Mouse (Mus musculus) inflammation-experienced regulatory T-cells, adult 16 weeks (primary cell): Measurements from ENCODE around the gene A3galt2. TPM values are rescaled to one million over a fixed set of nuclear protein-coding genes. Genes with fewer than 3 reads are reported as not detected.

ENCODE experiments used
- polyA plus RNA-seq: library from polyadenylated mRNA; unstranded; fragments of 100-300 nt; shearing (Covaris generic); gene quantifications from one replicate; pipeline ENCODE4 v1.2.1, GENCODE M21; 2017

The A3galt2 gene
- 0.11 TPM for polyA plus RNA-seq

GRCm38 (mm10) chr4:128755064-128755463 is at the start of gene A3galt2:
TSS of gene A3galt2 (plus strand) at chr4:128755364.

GRCm38 (mm10) chr4:128806043-128806826 is 51.1 kb downstream of the A3galt2 start, which contains the start of gene Zfp362:
TSS of gene Zfp362 (minus strand) at chr4:128806045.

Other genes starting within 250 kb of the A3galt2 start
- 12.9 TPM for gene Zscan20, start 145.3 kb upstream of the A3galt2 start, polyA plus RNA-seq
- 7.8 TPM for gene Tlr12, start 136.7 kb upstream of the A3galt2 start, polyA plus RNA-seq
- gene Phc2, start 100.7 kb upstream of the A3galt2 start, polyA plus RNA-seq = 11.7 TPM
- gene Zfp362, start 50.7 kb downstream of the A3galt2 start, polyA plus RNA-seq = 23.7 TPM
- 0.98 TPM for gene Trim62, start 128.2 kb downstream of the A3galt2 start, polyA plus RNA-seq
- gene Azin2, start 207.1 kb downstream of the A3galt2 start, polyA plus RNA-seq = 0.39 TPM
- gene Ak2, start 236.6 kb downstream of the A3galt2 start, polyA plus RNA-seq = 166 TPM